Mouse (Mus musculus): Measurements from ENCODE around the gene Atp11a. TPM values are rescaled to one million over a fixed set of nuclear protein-coding genes. Genes with fewer than 3 reads are reported as not detected.

Atp11a gene
- polyA plus RNA-seq, 1 experiment from 2014 or later, result 10.3 TPM

GRCm38 (mm10) chr8:12912011-12912410, 155.2 kb downstream of the Atp11a start:
- Histone ChIP-seq H3K27ac (ENCODE audit: low read length) (no peak overlapping the region), H3K4me2 (ENCODE audit: low read length) (no peak overlapping the region), H3K9me3 (replicated peaks; ENCODE audit: control insufficient read depth, low read length, poor library complexity, severe bottlenecking) (no peaks in the 10 kb centered on the region), H3K27me3 (ENCODE audit: control insufficient read depth, insufficient read depth, low read depth, low read length) (no peaks in the 10 kb centered on the region), H3K9ac (ENCODE audit: low read depth, low read length) (no peak overlapping the region), H3K4me3 (ENCODE audit: low read depth, low read length) (no peak overlapping the region), H3K36me3 (ENCODE audit: control insufficient read depth, insufficient read depth, low read length) (no peaks in the 10 kb centered on the region), H3K4me1 (ENCODE audit: control insufficient read depth, insufficient read depth, low read length) (peaks cover 2% of the 10 kb centered on the region; the same call in 1 of the 2 replicates)
- WGBS, result 9% methylated on average over 5 of the region's 5 CpGs
- no peak for ATAC-seq

GRCm38 (mm10) chr8:12915187-12916006, 158.6 kb downstream of the Atp11a start:
- Histone ChIP-seq H3K4me2 (ENCODE audit: low read length) (peak overlapping the region; percentile 63), H3K27me3 (ENCODE audit: control insufficient read depth, insufficient read depth, low read depth, low read length) (no peaks in the 10 kb centered on the region), H3K4me1 (ENCODE audit: control insufficient read depth, insufficient read depth, low read length) (peaks cover 24% of the 10 kb centered on the region), H3K9me3 (replicated peaks; ENCODE audit: control insufficient read depth, low read length, poor library complexity, severe bottlenecking) (no peaks in the 10 kb centered on the region), H3K9ac (ENCODE audit: low read depth, low read length) (peak overlapping the region; percentile 79), H3K36me3 (ENCODE audit: control insufficient read depth, insufficient read depth, low read length) (no peaks in the 10 kb centered on the region), H3K4me3 (ENCODE audit: low read depth, low read length) (peak overlapping the region; percentile 63), H3K27ac (ENCODE audit: low read length) (peak overlapping the region; percentile 88)
- peak; percentile 88 for ATAC-seq
- WGBS, result 15% methylated on average over 41 of the region's 42 CpGs

GRCm38 (mm10) chr8:12916156-12916900, 159.5 kb downstream of the Atp11a start:
- peaks cover 24% of the 10 kb centered on the region for H3K4me1 ChIP-seq (ENCODE audit: control insufficient read depth, insufficient read depth, low read length)
- no peaks in the 10 kb centered on the region for H3K36me3 ChIP-seq (ENCODE audit: control insufficient read depth, insufficient read depth, low read length)
- H3K27me3 ChIP-seq (ENCODE audit: control insufficient read depth, insufficient read depth, low read depth, low read length), result no peaks in the 10 kb centered on the region
- no peaks in the 10 kb centered on the region for H3K9me3 ChIP-seq (replicated peaks; ENCODE audit: control insufficient read depth, low read length, poor library complexity, severe bottlenecking)
- peak; percentile 27; the same call in 1 of the 2 replicates for ATAC-seq
- peak overlapping the region; percentile 79 for H3K9ac ChIP-seq (ENCODE audit: low read depth, low read length)
- 42% methylated on average over 16 of the region's 16 CpGs for WGBS
- peak overlapping the region; percentile 63 for H3K4me2 ChIP-seq (ENCODE audit: low read length)
- H3K27ac ChIP-seq (ENCODE audit: low read length), result peak overlapping the region; percentile 88
- H3K4me3 ChIP-seq (ENCODE audit: low read depth, low read length), result peak overlapping the region; percentile 63

- 77% methylated on average over 3 of the region's 3 CpGs for WGBS
- ATAC-seq, result no peak
- peak overlapping the region; percentile 63 for H3K4me3 ChIP-seq (ENCODE audit: low read depth, low read length)
Measured at GRCm38 (mm10) chr8:12917029-12917428, 160.2 kb downstream of the Atp11a start.

GRCm38 (mm10) chr8:12917831-12918230, 161.0 kb downstream of the Atp11a start:
- no peak for ATAC-seq
- Histone ChIP-seq H3K4me1 (ENCODE audit: control insufficient read depth, insufficient read depth, low read length) (peaks cover 24% of the 10 kb centered on the region), H3K9ac (ENCODE audit: low read depth, low read length) (peak overlapping the region; percentile 79), H3K4me2 (ENCODE audit: low read length) (peak overlapping the region; percentile 63), H3K9me3 (replicated peaks; ENCODE audit: control insufficient read depth, low read length, poor library complexity, severe bottlenecking) (no peaks in the 10 kb centered on the region), H3K4me3 (ENCODE audit: low read depth, low read length) (peak overlapping the region; percentile 63), H3K36me3 (ENCODE audit: control insufficient read depth, insufficient read depth, low read length) (no peaks in the 10 kb centered on the region), H3K27ac (ENCODE audit: low read length) (no peak overlapping the region), H3K27me3 (ENCODE audit: control insufficient read depth, insufficient read depth, low read depth, low read length) (no peaks in the 10 kb centered on the region)
- WGBS, result 94% methylated on average over 4 of the region's 4 CpGs

More at GRCm38 (mm10) chr8:12917029-12917428, 160.2 kb downstream of the Atp11a start:
- peak overlapping the region; percentile 63 for H3K4me2 ChIP-seq (ENCODE audit: low read length)
- peak overlapping the region; percentile 79 for H3K9ac ChIP-seq (ENCODE audit: low read depth, low read length)
- peaks cover 24% of the 10 kb centered on the region for H3K4me1 ChIP-seq (ENCODE audit: control insufficient read depth, insufficient read depth, low read length)
- H3K27ac ChIP-seq (ENCODE audit: low read length), result peak overlapping the region; percentile 88; the same call in 1 of the 2 replicates
- no peaks in the 10 kb centered on the region for H3K27me3 ChIP-seq (ENCODE audit: control insufficient read depth, insufficient read depth, low read depth, low read length)
- no peaks in the 10 kb centered on the region for H3K36me3 ChIP-seq (ENCODE audit: control insufficient read depth, insufficient read depth, low read length)
- no peaks in the 10 kb centered on the region for H3K9me3 ChIP-seq (replicated peaks; ENCODE audit: control insufficient read depth, low read length, poor library complexity, severe bottlenecking)

Other genes starting within 250 kb of the Atp11a start
- not detected in 2 replicates for gene Spaca7, start 184.0 kb upstream of the Atp11a start, polyA plus RNA-seq (2015; fragmentation: Nextera tagmentation; extraction: Ambion mirVana)
- gene Tubgcp3, start 84.8 kb upstream of the Atp11a start, polyA plus RNA-seq (2015; fragmentation: Nextera tagmentation; extraction: Ambion mirVana), result 42.5 TPM in 2 replicates
- gene Mcf2l, start 116.8 kb downstream of the Atp11a start, polyA plus RNA-seq (2015; fragmentation: Nextera tagmentation; extraction: Ambion mirVana), result 185 and 190 TPM in 2 replicates